Mouse (Mus musculus): ENCODE measurements at regions not wholly inside any gene's neighbourhood (a gene's known extent, or its start where the extent isn't known, plus 50 kb on each side); places are given as distances from the start of the nearest gene placed in this dataset.

GRCm38 (mm10) chrX:11818634-11819033, 341.5 kb downstream of the Bcor start:
- no peak overlapping the region for H3K27ac ChIP-seq (ENCODE audit: poor library complexity, severe bottlenecking)
- H3K4me1 ChIP-seq (replicated peaks), result 0 out of 2 replicates have a peak, but pooled peaks cover 3% of the 10 kb centered on the region
- no peak for ATAC-seq (ENCODE audit: insufficient number of reproducible peaks, low FRiP score)
- no peak overlapping the region for H3K4me3 ChIP-seq
- no peak overlapping the region for H3K4me2 ChIP-seq
- H3K9ac ChIP-seq, result no peak overlapping the region
- no peaks in the 10 kb centered on the region for H3K36me3 ChIP-seq
- H3K9me3 ChIP-seq (replicated peaks), result no peaks in the 10 kb centered on the region
- H3K27me3 ChIP-seq (replicated peaks), result peaks cover 11% of the 10 kb centered on the region
- 88% methylated on average over 3 of the region's 3 CpGs for WGBS

GRCm38 (mm10) chrX:11821165-11821564, 339.0 kb downstream of the Bcor start:
- Histone ChIP-seq H3K4me2 (no peak overlapping the region), H3K4me1 (replicated peaks) (0 out of 2 replicates have a peak, but pooled peaks cover 3% of the 10 kb centered on the region), H3K9me3 (replicated peaks) (no peaks in the 10 kb centered on the region), H3K27ac (ENCODE audit: poor library complexity, severe bottlenecking) (no peak overlapping the region), H3K27me3 (replicated peaks) (peaks cover 6% of the 10 kb centered on the region), H3K9ac (no peak overlapping the region), H3K36me3 (no peaks in the 10 kb centered on the region), H3K4me3 (no peak overlapping the region)
- 60% methylated on average over 2 of the region's 2 CpGs for WGBS
- ATAC-seq (ENCODE audit: insufficient number of reproducible peaks, low FRiP score), result no peak

- H3K4me1 ChIP-seq (replicated peaks), result 0 out of 2 replicates have a peak, but pooled peaks cover 3% of the 10 kb centered on the region
- no peak overlapping the region for H3K4me2 ChIP-seq
- ATAC-seq (ENCODE audit: insufficient number of reproducible peaks, low FRiP score), result no peak
- no peaks in the 10 kb centered on the region for H3K36me3 ChIP-seq
- WGBS, result 49% methylated on average over 16 of the region's 16 CpGs
- H3K9me3 ChIP-seq (replicated peaks), result no peaks in the 10 kb centered on the region
- no peak overlapping the region for H3K4me3 ChIP-seq
- peaks cover 6% of the 10 kb centered on the region for H3K27me3 ChIP-seq (replicated peaks)
- H3K9ac ChIP-seq, result no peak overlapping the region
- H3K27ac ChIP-seq (ENCODE audit: poor library complexity, severe bottlenecking), result no peak overlapping the region
Observed at GRCm38 (mm10) chrX:11821880-11822768, 338.0 kb downstream of the Bcor start.

- Histone ChIP-seq H3K4me3 (no peak overlapping the region), H3K36me3 (no peaks in the 10 kb centered on the region)
- WGBS, result 82% methylated on average over 1 of the region's 1 CpGs
Observed at GRCm38 (mm10) chrX:11825948-11826347, 334.2 kb downstream of the Bcor start.

GRCm38 (mm10) chrX:11826737-11827408, 333.3 kb downstream of the Bcor start:
- no peak overlapping the region for H3K27ac ChIP-seq (ENCODE audit: poor library complexity, severe bottlenecking)
- 26% methylated on average over 20 of the region's 20 CpGs for WGBS

More at GRCm38 (mm10) chrX:11825948-11826347, 334.2 kb downstream of the Bcor start:
- H3K4me1 ChIP-seq (replicated peaks), result 0 out of 2 replicates have a peak, but pooled peaks cover 3% of the 10 kb centered on the region
- H3K9ac ChIP-seq, result no peak overlapping the region
- H3K4me2 ChIP-seq, result no peak overlapping the region
- H3K9me3 ChIP-seq (replicated peaks), result no peaks in the 10 kb centered on the region
- no peak for ATAC-seq (ENCODE audit: insufficient number of reproducible peaks, low FRiP score)
- peaks cover 6% of the 10 kb centered on the region for H3K27me3 ChIP-seq (replicated peaks)
- H3K27ac ChIP-seq (ENCODE audit: poor library complexity, severe bottlenecking), result no peak overlapping the region

GRCm38 (mm10) chrX:11829411-11830002, 330.6 kb downstream of the Bcor start:
- no peak overlapping the region for H3K9ac ChIP-seq
- 66% methylated on average over 12 of the region's 12 CpGs for WGBS
- H3K27ac ChIP-seq (ENCODE audit: poor library complexity, severe bottlenecking), result no peak overlapping the region
- no peaks in the 10 kb centered on the region; the same call in 1 of the 2 replicates for H3K27me3 ChIP-seq (replicated peaks)
- no peak overlapping the region for H3K4me2 ChIP-seq
- no peaks in the 10 kb centered on the region for H3K4me1 ChIP-seq (replicated peaks)
- H3K36me3 ChIP-seq, result no peaks in the 10 kb centered on the region
- H3K9me3 ChIP-seq (replicated peaks), result peaks cover 4% of the 10 kb centered on the region; the same call in 1 of the 2 replicates
- H3K4me3 ChIP-seq, result no peak overlapping the region
- ATAC-seq (ENCODE audit: insufficient number of reproducible peaks, low FRiP score), result no peak

More at GRCm38 (mm10) chrX:11826737-11827408, 333.3 kb downstream of the Bcor start:
- Histone ChIP-seq H3K9ac (peak overlapping the region; percentile 18; the same call in 1 of the 2 replicates), H3K9me3 (replicated peaks) (no peaks in the 10 kb centered on the region), H3K4me2 (peak overlapping the region; percentile 43), H3K4me3 (0 out of 2 replicates have a peak overlapping the region, but pooled peaks have one; percentile 3), H3K36me3 (no peaks in the 10 kb centered on the region), H3K27me3 (replicated peaks) (peaks cover 4% of the 10 kb centered on the region), H3K4me1 (replicated peaks) (0 out of 2 replicates have a peak, but pooled peaks cover 1% of the 10 kb centered on the region)
- ATAC-seq (ENCODE audit: insufficient number of reproducible peaks, low FRiP score), result no peak

- Histone ChIP-seq H3K4me3 (no peak overlapping the region), H3K4me2 (no peak overlapping the region), H3K36me3 (no peaks in the 10 kb centered on the region), H3K4me1 (replicated peaks) (peaks cover 34% of the 10 kb centered on the region), H3K27ac (ENCODE audit: poor library complexity, severe bottlenecking) (peak overlapping the region; percentile 11; the same call in 1 of the 2 replicates), H3K9ac (no peak overlapping the region), H3K27me3 (replicated peaks) (peaks cover 14% of the 10 kb centered on the region; the same call in 1 of the 2 replicates), H3K9me3 (replicated peaks) (0 out of 2 replicates have a peak, but pooled peaks cover 2% of the 10 kb centered on the region)
- no peak for ATAC-seq (ENCODE audit: insufficient number of reproducible peaks, low FRiP score)
- 35% methylated on average over 5 of the region's 5 CpGs for WGBS
Observed at GRCm38 (mm10) chrX:11837566-11837965, 322.6 kb downstream of the Bcor start.

- Histone ChIP-seq H3K36me3 (no peaks in the 10 kb centered on the region), H3K27ac (ENCODE audit: poor library complexity, severe bottlenecking) (peak overlapping the region; percentile 83), H3K4me2 (peak overlapping the region; percentile 24), H3K9ac (no peak overlapping the region), H3K27me3 (replicated peaks) (peaks cover 12% of the 10 kb centered on the region; the same call in 1 of the 2 replicates), H3K4me3 (no peak overlapping the region), H3K4me1 (replicated peaks) (peaks cover 34% of the 10 kb centered on the region), H3K9me3 (replicated peaks) (no peaks in the 10 kb centered on the region)
- ATAC-seq (ENCODE audit: insufficient number of reproducible peaks, low FRiP score), result 0 out of 2 replicates have a peak, but pooled peaks have one; percentile 33
- WGBS, result 42% methylated on average over 12 of the region's 12 CpGs
Observed at GRCm38 (mm10) chrX:11839665-11840245, 320.4 kb downstream of the Bcor start.

- ATAC-seq (ENCODE audit: insufficient number of reproducible peaks, low FRiP score), result no peak
- Histone ChIP-seq H3K9me3 (replicated peaks) (no peaks in the 10 kb centered on the region), H3K4me3 (no peak overlapping the region), H3K36me3 (no peaks in the 10 kb centered on the region), H3K4me1 (replicated peaks) (peaks cover 34% of the 10 kb centered on the region), H3K4me2 (no peak overlapping the region), H3K27ac (ENCODE audit: poor library complexity, severe bottlenecking) (peak overlapping the region; percentile 83; the same call in 1 of the 2 replicates), H3K9ac (no peak overlapping the region), H3K27me3 (replicated peaks) (peaks cover 11% of the 10 kb centered on the region; the same call in 1 of the 2 replicates)
- 33% methylated on average over 11 of the region's 11 CpGs for WGBS
Observed at GRCm38 (mm10) chrX:11840319-11841035, 319.7 kb downstream of the Bcor start.

GRCm38 (mm10) chrX:11845566-11845965, 314.6 kb downstream of the Bcor start:
- WGBS, result 49% methylated on average over 2 of the region's 2 CpGs
- Histone ChIP-seq H3K4me3 (no peak overlapping the region), H3K36me3 (no peaks in the 10 kb centered on the region), H3K9ac (no peak overlapping the region), H3K9me3 (replicated peaks) (peaks cover 4% of the 10 kb centered on the region; the same call in 1 of the 2 replicates), H3K4me1 (replicated peaks) (peaks cover 19% of the 10 kb centered on the region), H3K27me3 (replicated peaks) (peaks cover 6% of the 10 kb centered on the region; the same call in 1 of the 2 replicates), H3K27ac (ENCODE audit: poor library complexity, severe bottlenecking) (no peak overlapping the region), H3K4me2 (no peak overlapping the region)
- no peak for ATAC-seq (ENCODE audit: insufficient number of reproducible peaks, low FRiP score)

Measured in heart, embryonic 12.5 days (tissue).